Mouse (Mus musculus) kidney, embryonic 15.5 days (tissue): ENCODE measurements around the gene Prrt2. TPM values are rescaled to one million over a fixed set of nuclear protein-coding genes. Genes with fewer than 3 reads are reported as not detected.

ENCODE experiments used
- ATAC-seq: fragments of 200-750 bp; cut with Nextera tagmentation; replicated peaks from 2 replicates; pipeline ENCODE4 v1.8.0; 2017; ENCODE audit warnings: moderate TSS enrichment; ENCODE audit not compliant: low FRiP score
- H3K27ac ChIP-seq: fragments of 300-500 bp; sonication (generic); 2 replicates; pipeline ENCODE4 v1.5.1; 2015; ENCODE audit warnings: mild to moderate bottlenecking, inconsistent platforms
- H3K27me3 ChIP-seq: fragments of 300-500 bp; sonication (generic); 2 replicates; pipeline ENCODE4 v1.6.1; 2015; ENCODE audit warnings: inconsistent platforms
- H3K36me3 ChIP-seq: fragments of 300-500 bp; sonication (generic); 2 replicates; pipeline ENCODE4 v1.6.1; 2015; ENCODE audit warnings: inconsistent platforms
- H3K4me1 ChIP-seq: fragments of 300-500 bp; sonication (generic); 2 replicates; pipeline ENCODE4 v1.6.1; 2015; ENCODE audit warnings: inconsistent platforms
- H3K4me2 ChIP-seq: fragments of 300-500 bp; sonication (generic); 2 replicates; pipeline ENCODE4 v1.6.1; 2015; ENCODE audit warnings: moderate library complexity, mild to moderate bottlenecking, inconsistent platforms
- H3K4me3 ChIP-seq: fragments of 300-500 bp; sonication (generic); replicated peaks from 2 replicates; pipeline ENCODE4 v1.5.1; 2015; ENCODE audit warnings: mild to moderate bottlenecking, inconsistent platforms
- H3K9ac ChIP-seq: fragments of 300-500 bp; sonication (generic); 2 replicates; pipeline ENCODE4 v1.6.1; 2015; ENCODE audit warnings: mild to moderate bottlenecking, inconsistent platforms
- H3K9me3 ChIP-seq: fragments of 300-500 bp; sonication (generic); replicated peaks from 2 replicates; pipeline ENCODE4 v1.6.1; 2016; ENCODE audit warnings: inconsistent platforms
- WGBS: fragments of 180-500 bp; shearing (Covaris S2); methylation state at CpG from one replicate; pipeline ENCODE4 v1.1.7; 2015; ENCODE audit warnings: mixed read lengths; 5-methylcytosine and 5-hydroxymethylcytosine counted together
- polyA plus RNA-seq: library from polyadenylated mRNA; unstranded; fragments of >200 nt; fragmentation: Nextera tagmentation; extraction: Ambion mirVana; gene quantifications from 2 replicates; pipeline ENCODE4 v1.2.1, GENCODE M21; 2015

The Prrt2 gene
- polyA plus RNA-seq, 1 experiment from 2014 or later: 5.4 TPM

- H3K9ac ChIP-seq: peak overlapping the region; percentile 43; the same call in 1 of the 2 replicates
- H3K9me3 ChIP-seq: no peaks in the 10 kb centered on the region
- ATAC-seq: no peak
- 48% methylated on average over 15 of the region's 15 CpGs for WGBS
- peaks cover 88% of the 10 kb centered on the region for H3K4me1 ChIP-seq
- H3K4me2 ChIP-seq: peak overlapping the region; percentile 92
- peaks cover 34% of the 10 kb centered on the region for H3K36me3 ChIP-seq
- no peaks in the 10 kb centered on the region for H3K27me3 ChIP-seq
- H3K27ac ChIP-seq: peak overlapping the region; percentile 96
- peak overlapping the region; percentile 54; the same call in 1 of the 2 replicates for H3K4me3 ChIP-seq
These were observed 2.4 kb downstream of the Prrt2 start for GRCm38 (mm10) chr7:127018416-127019305.

- peaks cover 87% of the 10 kb centered on the region for H3K4me1 ChIP-seq
- WGBS: 32% methylated on average over 6 of the region's 6 CpGs
These were observed 3.1 kb downstream of the Prrt2 start for GRCm38 (mm10) chr7:127017950-127018345.

GRCm38 (mm10) chr7:127016971-127017949, 3.8 kb downstream of the Prrt2 start, which contains the start of gene Pagr1a:
TSS of gene Pagr1a (minus strand) at chr7:127017352.
- WGBS: 4% methylated on average over 39 of the region's 39 CpGs
- peak within 1 kb of the TSS; percentile 81 for H3K9ac ChIP-seq
- peak; percentile 76 for ATAC-seq
- no peaks in the 10 kb centered on the region for H3K9me3 ChIP-seq
- H3K27me3 ChIP-seq: no peaks in the 10 kb centered on the region
- peaks cover 34% of the 10 kb centered on the region for H3K36me3 ChIP-seq
- peaks cover 81% of the 10 kb centered on the region for H3K4me1 ChIP-seq
- H3K4me3 ChIP-seq: peak within 1 kb of the TSS; percentile 69
- peak within 1 kb of the TSS; percentile 92 for H3K4me2 ChIP-seq
- peak within 1 kb of the TSS; percentile 96 for H3K27ac ChIP-seq

More at GRCm38 (mm10) chr7:127017950-127018345, 3.1 kb downstream of the Prrt2 start:
- H3K4me3 ChIP-seq: peak overlapping the region; percentile 69
- H3K27me3 ChIP-seq: no peaks in the 10 kb centered on the region
- H3K9me3 ChIP-seq: no peaks in the 10 kb centered on the region
- ATAC-seq: no peak
- H3K9ac ChIP-seq: peak overlapping the region; percentile 43; the same call in 1 of the 2 replicates
- peak overlapping the region; percentile 96 for H3K27ac ChIP-seq
- H3K36me3 ChIP-seq: peaks cover 34% of the 10 kb centered on the region
- peak overlapping the region; percentile 92 for H3K4me2 ChIP-seq

- ATAC-seq: peak; percentile 38
- Histone ChIP-seq H3K4me2 (peak overlapping the region; percentile 92), H3K9me3 (no peaks in the 10 kb centered on the region), H3K27ac (peak overlapping the region; percentile 96), H3K9ac (peak overlapping the region; percentile 81), H3K4me1 (peaks cover 74% of the 10 kb centered on the region), H3K4me3 (peak overlapping the region; percentile 69), H3K27me3 (no peaks in the 10 kb centered on the region), H3K36me3 (peaks cover 30% of the 10 kb centered on the region)
- WGBS: under 1% methylated on average over 22 of the region's 22 CpGs
These were observed 4.5 kb downstream of the Prrt2 start for GRCm38 (mm10) chr7:127016486-127016938.

- no peaks in the 10 kb centered on the region for H3K9me3 ChIP-seq
- peaks cover 29% of the 10 kb centered on the region for H3K36me3 ChIP-seq
- H3K27ac ChIP-seq: peak within 1 kb of the TSS; percentile 96
- peak within 1 kb of the TSS; percentile 69 for H3K4me3 ChIP-seq
- H3K4me2 ChIP-seq: peak within 1 kb of the TSS; percentile 92
- peak within 1 kb of the TSS; percentile 81 for H3K9ac ChIP-seq
- no peak for ATAC-seq
- H3K4me1 ChIP-seq: peaks cover 71% of the 10 kb centered on the region
- no peaks in the 10 kb centered on the region for H3K27me3 ChIP-seq
These were observed 4.7 kb downstream of the Prrt2 start, which contains the start of gene Pagr1b for GRCm38 (mm10) chr7:127016481-127016485. TSS of gene Pagr1b (minus strand) at chr7:127016484.

GRCm38 (mm10) chr7:127016081-127016480, 4.9 kb downstream of the Prrt2 start:
- Histone ChIP-seq H3K9ac (peak overlapping the region; percentile 81), H3K4me2 (peak overlapping the region; percentile 92), H3K9me3 (no peaks in the 10 kb centered on the region), H3K36me3 (peaks cover 29% of the 10 kb centered on the region), H3K27me3 (no peaks in the 10 kb centered on the region), H3K27ac (peak overlapping the region; percentile 96), H3K4me3 (peak overlapping the region; percentile 69), H3K4me1 (peaks cover 69% of the 10 kb centered on the region)
- ATAC-seq: peak; percentile 42
- WGBS: under 1% methylated on average over 10 of the region's 10 CpGs

- Histone ChIP-seq H3K9ac (peak overlapping the region; percentile 39; the same call in 1 of the 2 replicates), H3K27ac (peak overlapping the region; percentile 96; the same call in 1 of the 2 replicates)
These were observed 6.0 kb downstream of the Prrt2 start for GRCm38 (mm10) chr7:127014993-127015392.

GRCm38 (mm10) chr7:127014320-127014719, 6.7 kb downstream of the Prrt2 start, which contains the start of gene Mvp:
TSS of gene Mvp (minus strand) at chr7:127014621.
- no peaks in the 10 kb centered on the region for H3K27me3 ChIP-seq
- H3K4me1 ChIP-seq: peaks cover 59% of the 10 kb centered on the region
- peak within 1 kb of the TSS; percentile 48 for H3K9ac ChIP-seq
- H3K4me2 ChIP-seq: peak within 1 kb of the TSS; percentile 92
- H3K36me3 ChIP-seq: peaks cover 29% of the 10 kb centered on the region
- 22% methylated on average over 11 of the region's 11 CpGs for WGBS
- no peaks in the 10 kb centered on the region for H3K9me3 ChIP-seq
- peak within 1 kb of the TSS; percentile 96 for H3K27ac ChIP-seq
- H3K4me3 ChIP-seq: peak within 1 kb of the TSS; percentile 54
- ATAC-seq: no peak

More at GRCm38 (mm10) chr7:127014993-127015392, 6.0 kb downstream of the Prrt2 start:
- ATAC-seq: no peak
- peak overlapping the region; percentile 54; the same call in 1 of the 2 replicates for H3K4me3 ChIP-seq
- H3K27me3 ChIP-seq: no peaks in the 10 kb centered on the region
- H3K4me2 ChIP-seq: peak overlapping the region; percentile 92
- peaks cover 59% of the 10 kb centered on the region for H3K4me1 ChIP-seq
- no peaks in the 10 kb centered on the region for H3K9me3 ChIP-seq
- 91% methylated on average over 12 of the region's 12 CpGs for WGBS
- peaks cover 29% of the 10 kb centered on the region for H3K36me3 ChIP-seq

- Histone ChIP-seq H3K4me3 (no peak overlapping the region), H3K9me3 (no peaks in the 10 kb centered on the region), H3K27ac (no peak overlapping the region), H3K9ac (no peak overlapping the region; the same call in 1 of the 2 replicates), H3K27me3 (no peaks in the 10 kb centered on the region), H3K4me2 (peak overlapping the region; percentile 92; the same call in 1 of the 2 replicates), H3K4me1 (peaks cover 59% of the 10 kb centered on the region), H3K36me3 (peaks cover 29% of the 10 kb centered on the region)
- no peak for ATAC-seq
- WGBS: 92% methylated on average over 6 of the region's 6 CpGs
These were observed 7.6 kb downstream of the Prrt2 start for GRCm38 (mm10) chr7:127013385-127013784.

- Histone ChIP-seq H3K4me2 (no peak overlapping the region), H3K27ac (no peak overlapping the region), H3K9ac (no peak overlapping the region), H3K36me3 (peaks cover 29% of the 10 kb centered on the region), H3K27me3 (no peaks in the 10 kb centered on the region), H3K4me1 (peaks cover 57% of the 10 kb centered on the region), H3K4me3 (no peak overlapping the region), H3K9me3 (no peaks in the 10 kb centered on the region)
- WGBS: 93% methylated on average over 10 of the region's 10 CpGs
- no peak for ATAC-seq
These were observed 8.2 kb downstream of the Prrt2 start for GRCm38 (mm10) chr7:127012845-127013244.

GRCm38 (mm10) chr7:127012374-127012773, 8.6 kb downstream of the Prrt2 start:
- H3K9me3 ChIP-seq: no peaks in the 10 kb centered on the region
- 78% methylated on average over 6 of the region's 6 CpGs for WGBS
- H3K4me2 ChIP-seq: no peak overlapping the region
- no peak overlapping the region for H3K9ac ChIP-seq
- H3K4me1 ChIP-seq: peaks cover 53% of the 10 kb centered on the region
- no peaks in the 10 kb centered on the region for H3K27me3 ChIP-seq
- no peak for ATAC-seq
- H3K4me3 ChIP-seq: no peak overlapping the region
- no peak overlapping the region for H3K27ac ChIP-seq
- peaks cover 29% of the 10 kb centered on the region for H3K36me3 ChIP-seq
